Mouse (Mus musculus) splenic B cell, adult 2 months (primary cell): Measurements from ENCODE around the gene Scyl1.

Experiments
- DNase-seq: peaks from one replicate; pipeline ENCODE4 v3.0.0-alpha.2; 2011; ENCODE audit warnings: low read depth, low spot score
- H3K27me3 ChIP-seq: 2 replicates; pipeline ENCODE4 v1.6.1; 2012; ENCODE audit warnings: mild to moderate bottlenecking, low read length, moderate library complexity, mixed read lengths; ENCODE audit not compliant: control insufficient read depth, poor library complexity, insufficient read depth, severe bottlenecking
- H3K36me3 ChIP-seq: 2 replicates; pipeline ENCODE4 v1.6.1; 2012; ENCODE audit warnings: mild to moderate bottlenecking, low read length, moderate library complexity, mixed read lengths; ENCODE audit not compliant: control insufficient read depth, poor library complexity, insufficient read depth, severe bottlenecking

The Scyl1 gene

DNA sequence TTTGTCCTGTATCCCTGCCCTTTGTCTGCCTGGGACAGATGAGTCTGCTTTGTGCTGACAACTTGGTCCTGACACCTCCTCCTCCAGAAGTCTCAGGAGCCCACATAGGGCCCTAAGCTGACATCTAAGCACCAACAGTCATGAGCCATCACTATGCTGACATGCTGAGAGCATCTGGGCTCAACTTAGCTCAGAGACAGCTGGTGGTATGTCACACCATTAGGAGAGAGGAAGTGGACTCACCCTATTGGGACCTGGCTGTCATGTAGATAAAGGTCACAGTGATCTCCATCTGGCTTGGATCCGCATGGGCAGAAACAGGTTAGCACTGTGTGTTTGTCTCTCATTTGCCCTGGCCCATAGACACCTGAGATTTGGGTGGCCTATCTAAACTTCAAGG lies 10.9 kb upstream of the Scyl1 start:
- Histone ChIP-seq H3K27me3 (no peaks in the 10 kb centered on the region), H3K36me3 (no peaks in the 10 kb centered on the region)
- no peak for DNase-seq

DNA sequence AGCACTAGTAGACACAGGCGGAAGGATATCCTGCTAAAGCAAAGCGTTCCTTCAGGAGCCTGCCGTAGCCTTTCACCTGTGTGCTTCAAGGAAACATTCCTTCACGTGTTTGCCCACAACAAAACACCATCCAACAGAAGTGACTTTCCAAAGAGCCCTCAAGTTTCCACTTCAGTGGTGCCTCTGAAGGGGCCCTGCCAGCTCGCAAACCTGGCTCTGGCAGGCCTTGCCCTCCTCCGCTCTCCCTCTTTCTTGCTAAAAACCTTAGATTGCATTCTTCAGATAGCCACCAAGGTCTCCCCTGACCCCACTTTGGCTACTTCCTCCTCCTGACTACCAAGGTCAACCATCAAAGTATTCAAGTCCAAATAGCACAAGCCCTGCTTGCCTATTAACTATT lies 10.3 kb upstream of the Scyl1 start:
- Histone ChIP-seq H3K27me3 (no peaks in the 10 kb centered on the region), H3K36me3 (no peaks in the 10 kb centered on the region)
- no peak for DNase-seq

DNA sequence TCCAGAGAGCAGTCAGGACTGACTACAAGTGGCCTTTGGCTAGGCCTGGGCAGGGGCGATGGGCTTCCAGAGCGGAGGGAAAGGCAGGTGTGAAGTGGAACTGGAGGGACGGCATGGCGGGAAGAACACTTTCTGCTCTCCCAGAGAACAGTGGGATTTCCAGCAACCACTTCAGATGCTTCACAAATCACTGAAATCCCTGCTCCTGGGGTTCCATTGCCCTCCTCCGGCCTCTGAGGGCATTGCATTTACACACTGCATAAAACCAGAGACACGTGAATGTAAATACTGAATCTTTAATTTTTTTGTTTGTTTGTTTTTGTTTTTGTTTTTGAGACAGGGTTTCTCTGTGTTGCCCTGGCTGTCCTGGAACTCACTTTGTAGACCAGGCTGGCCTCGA lies 9.0 kb upstream of the Scyl1 start:
- H3K27me3 ChIP-seq = no peaks in the 10 kb centered on the region
- peak; percentile 27 for DNase-seq
- H3K36me3 ChIP-seq = no peaks in the 10 kb centered on the region

DNA sequence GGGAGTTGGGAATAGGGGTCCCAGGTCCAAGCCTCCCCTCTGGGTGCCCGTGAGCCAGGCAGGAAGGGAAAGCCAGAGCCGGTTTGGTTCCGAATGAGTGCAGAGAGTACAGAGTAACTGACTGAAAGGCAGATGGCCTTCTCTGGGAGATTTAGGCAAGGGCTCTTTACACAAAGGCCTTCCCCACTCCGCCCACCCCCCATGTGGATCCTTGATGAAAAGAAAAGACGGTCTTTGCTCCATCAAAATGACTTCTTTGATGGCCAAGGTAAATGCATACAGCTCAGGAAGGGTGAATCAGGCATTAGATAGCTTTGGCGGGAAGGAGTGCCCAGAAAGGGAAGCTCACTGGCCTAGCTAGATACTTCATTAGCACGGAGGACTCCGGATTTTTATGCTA lies 7.1 kb upstream of the Scyl1 start:
- DNase-seq = no peak
- Histone ChIP-seq H3K36me3 (no peaks in the 10 kb centered on the region), H3K27me3 (no peaks in the 10 kb centered on the region)

DNA sequence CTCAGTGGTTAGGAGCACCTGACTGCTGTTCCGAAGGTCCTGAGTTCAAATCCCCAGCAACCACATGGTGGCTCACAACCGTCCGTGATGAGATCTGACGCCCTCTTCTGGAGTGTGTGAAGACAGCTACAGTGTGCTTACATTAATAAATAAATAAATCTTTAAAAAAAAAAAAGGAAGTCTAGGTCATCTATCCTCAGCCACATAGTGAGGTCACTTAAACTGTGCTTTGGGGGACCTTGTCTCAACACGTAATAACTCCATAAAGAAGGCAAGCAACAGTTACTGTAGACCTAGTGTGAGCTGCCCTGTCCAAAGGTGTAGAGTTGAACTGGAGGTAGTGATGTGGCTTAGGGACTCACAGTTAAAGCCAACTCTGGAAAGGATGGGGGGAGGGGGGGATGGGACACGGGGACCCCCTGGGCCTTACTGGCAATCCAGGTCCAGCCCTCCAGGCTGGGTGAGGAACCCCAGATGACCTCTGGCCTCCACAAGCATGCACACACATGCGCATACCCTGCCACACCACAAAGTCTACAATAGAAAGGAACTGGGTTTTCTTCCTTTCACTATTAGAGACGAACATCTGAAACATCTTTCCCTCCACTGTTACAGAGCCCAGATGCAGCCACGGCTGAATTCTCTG lies 6.3 kb upstream of the Scyl1 start:
- H3K27me3 ChIP-seq = no peaks in the 10 kb centered on the region
- DNase-seq = no peak

DNA sequence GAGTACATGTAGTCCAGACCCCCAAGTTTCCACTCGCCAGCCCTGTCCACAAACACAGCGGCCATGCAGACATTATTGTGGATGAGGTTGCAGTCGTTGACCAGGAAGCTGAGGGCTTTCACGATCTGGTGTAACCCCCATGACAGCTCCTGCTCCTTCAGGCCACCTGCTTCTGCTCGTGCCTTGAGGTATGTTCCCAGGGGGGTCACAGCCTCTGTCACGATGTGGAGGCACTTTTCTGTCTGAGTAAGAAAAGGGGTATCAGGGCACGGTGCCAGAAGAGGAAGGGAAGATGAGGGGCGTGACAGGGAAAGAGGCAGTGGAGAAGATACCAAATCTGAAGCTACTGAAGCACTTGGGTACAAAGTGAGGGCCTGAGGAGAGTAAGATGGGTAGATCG lies 908 bp downstream of the Scyl1 start:
- peak; percentile 29 for DNase-seq
- Histone ChIP-seq H3K27me3 (no peaks in the 10 kb centered on the region), H3K36me3 (peaks cover 5% of the 10 kb centered on the region)

More for the DNA sequence above, 6.3 kb upstream of the Scyl1 start:
- no peaks in the 10 kb centered on the region for H3K36me3 ChIP-seq

DNA sequence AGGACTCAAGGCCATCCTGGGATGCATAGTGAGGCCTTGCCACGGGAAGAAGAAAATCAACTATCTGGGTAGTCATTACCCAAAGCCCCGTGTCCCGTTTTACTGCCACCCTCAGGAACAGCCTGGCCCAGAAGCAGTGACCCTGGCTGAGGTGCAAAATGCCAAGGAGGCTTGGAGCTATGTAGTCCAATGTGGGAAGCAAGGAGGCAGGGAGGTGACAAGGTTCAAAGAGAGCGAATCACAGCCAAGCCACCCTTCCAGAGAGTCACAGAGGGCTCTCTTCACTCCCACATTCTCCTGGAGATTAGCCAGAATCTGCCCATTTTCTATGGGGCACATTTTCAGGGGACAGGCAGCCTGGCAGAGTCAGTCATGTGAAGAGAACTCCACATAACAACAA lies 3.9 kb downstream of the Scyl1 start:
- H3K36me3 ChIP-seq = peaks cover 9% of the 10 kb centered on the region
- DNase-seq = no peak

DNA sequence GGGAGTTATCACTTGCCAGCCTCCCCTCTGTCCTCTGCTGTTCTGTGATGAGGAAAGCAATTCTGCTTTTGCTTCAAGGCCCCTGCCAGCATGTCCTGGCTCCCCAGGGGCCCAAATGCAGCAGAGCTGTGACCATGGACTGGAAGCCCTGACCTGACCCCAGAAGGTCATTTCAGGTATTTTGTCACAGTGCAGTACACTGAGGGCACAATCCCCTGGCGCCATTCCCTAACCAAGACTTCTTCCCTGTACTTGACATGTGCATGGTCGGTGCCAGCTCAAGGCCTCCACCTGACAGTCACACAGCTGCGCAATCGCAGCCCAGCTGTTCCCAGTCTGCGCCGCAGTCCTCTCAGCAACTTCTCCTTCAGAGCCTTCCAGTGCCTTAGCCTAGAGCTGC lies 8.1 kb downstream of the Scyl1 start:
- DNase-seq = no peak
- Histone ChIP-seq H3K36me3 (peaks cover 11% of the 10 kb centered on the region), H3K27me3 (no peaks in the 10 kb centered on the region)

More for the DNA sequence above, 3.9 kb downstream of the Scyl1 start:
- no peaks in the 10 kb centered on the region for H3K27me3 ChIP-seq

DNA sequence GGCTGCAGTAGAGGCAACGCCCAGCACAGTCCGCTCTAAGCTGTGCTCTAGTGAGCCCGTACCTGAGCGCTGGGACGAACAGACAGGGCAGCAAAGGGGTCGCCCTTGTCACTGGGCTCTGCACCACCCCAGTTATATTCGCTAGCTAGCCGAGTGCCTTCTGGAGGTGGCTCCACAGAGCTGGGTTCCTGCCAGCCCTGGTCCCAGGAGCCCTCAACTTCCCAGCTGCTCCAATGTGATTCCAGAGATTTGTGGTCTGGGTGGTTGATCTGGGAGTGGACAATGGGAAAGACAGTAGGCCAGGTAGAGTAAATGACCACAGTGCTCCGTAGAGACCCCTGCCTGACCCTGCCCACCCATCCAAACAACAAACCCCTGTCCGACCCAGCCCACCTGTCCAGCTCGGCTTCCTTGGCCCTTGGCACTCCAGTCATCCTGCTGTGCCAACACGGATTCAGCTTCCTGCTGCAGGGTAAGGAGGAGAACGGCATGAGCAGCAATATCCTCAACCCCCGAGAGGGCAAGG lies 12.3 kb downstream of the Scyl1 start:
- Histone ChIP-seq H3K36me3 (peaks cover 5% of the 10 kb centered on the region), H3K27me3 (no peaks in the 10 kb centered on the region)
- DNase-seq = no peak

DNA sequence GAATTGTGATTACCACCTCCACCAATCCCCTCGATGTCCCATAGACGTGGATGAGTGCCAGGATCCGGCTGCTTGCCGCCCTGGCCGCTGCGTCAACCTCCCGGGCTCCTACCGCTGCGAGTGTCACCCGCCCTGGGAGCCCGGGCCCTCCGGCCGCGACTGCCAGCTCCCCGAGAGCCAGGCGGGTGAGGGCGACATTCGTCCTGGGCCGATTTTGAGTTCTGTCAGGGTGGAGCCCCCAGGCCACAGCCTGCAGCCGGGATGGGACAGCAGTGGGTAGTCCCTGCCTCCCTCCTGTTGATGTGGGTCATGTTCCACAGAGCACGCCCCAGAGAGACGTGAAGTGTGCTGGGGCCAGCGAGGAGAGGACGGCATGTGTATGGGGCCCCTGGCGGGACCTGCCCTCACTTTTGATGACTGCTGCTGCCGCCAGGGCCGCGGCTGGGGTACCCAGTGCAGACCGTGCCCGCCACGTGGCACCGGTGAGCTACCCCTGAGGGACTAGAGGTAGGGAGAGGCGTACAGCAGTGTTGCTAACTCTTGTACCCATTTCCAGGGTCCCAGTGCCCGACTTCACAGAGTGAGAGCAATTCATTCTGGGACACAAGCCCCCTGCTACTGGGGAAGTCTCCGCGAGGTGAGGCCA lies 14.1 kb downstream of the Scyl1 start:
- Histone ChIP-seq H3K36me3 (peaks cover 5% of the 10 kb centered on the region), H3K27me3 (no peaks in the 10 kb centered on the region)
- DNase-seq = no peak

DNA sequence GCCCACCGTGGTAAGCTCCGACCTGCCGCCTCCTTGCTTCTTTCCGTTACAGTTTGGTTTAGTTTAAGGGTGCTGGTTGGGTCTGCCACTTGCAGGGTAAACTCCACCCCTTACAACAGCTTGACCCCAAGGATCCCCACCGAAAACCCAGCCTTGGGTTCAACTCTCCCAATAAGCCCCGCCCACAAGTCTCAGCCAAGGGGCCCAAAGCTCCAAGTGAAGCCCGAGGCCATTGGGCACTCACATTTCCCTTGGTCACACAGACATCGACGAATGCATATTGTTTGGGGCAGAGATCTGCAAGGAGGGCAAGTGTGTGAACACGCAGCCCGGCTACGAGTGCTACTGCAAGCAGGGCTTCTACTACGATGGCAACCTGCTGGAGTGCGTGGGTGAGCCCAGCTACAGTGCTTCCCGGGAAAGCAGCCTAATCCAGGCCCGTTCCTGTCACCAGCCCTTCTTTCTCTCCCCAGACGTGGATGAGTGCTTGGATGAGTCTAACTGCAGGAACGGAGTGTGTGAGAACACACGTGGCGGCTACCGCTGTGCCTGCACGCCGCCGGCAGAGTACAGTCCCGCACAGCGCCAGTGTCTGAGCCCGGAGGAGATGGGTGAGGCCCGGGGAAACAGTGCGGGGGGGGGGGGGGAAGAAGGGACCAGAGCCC lies 14.8 kb downstream of the Scyl1 start:
- DNase-seq = no peak
- Histone ChIP-seq H3K36me3 (peaks cover 5% of the 10 kb centered on the region), H3K27me3 (no peaks in the 10 kb centered on the region)

DNA sequence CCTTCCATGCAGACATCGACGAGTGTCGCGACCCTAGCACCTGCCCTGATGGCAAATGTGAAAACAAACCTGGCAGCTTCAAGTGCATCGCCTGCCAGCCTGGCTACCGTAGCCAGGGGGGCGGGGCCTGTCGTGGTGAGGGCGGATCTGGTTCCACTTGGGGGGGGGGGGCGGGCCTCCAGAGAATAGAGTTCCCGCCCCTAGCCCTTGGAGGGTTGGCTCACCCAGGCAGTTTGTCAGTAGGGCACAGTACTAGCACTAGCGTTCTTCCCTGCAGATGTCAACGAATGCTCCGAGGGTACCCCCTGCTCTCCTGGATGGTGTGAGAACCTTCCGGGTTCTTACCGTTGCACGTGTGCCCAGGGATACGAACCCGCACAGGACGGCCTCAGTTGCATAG lies 19.5 kb downstream of the Scyl1 start:
- Histone ChIP-seq H3K36me3 (no peaks in the 10 kb centered on the region), H3K27me3 (no peaks in the 10 kb centered on the region)
- DNase-seq = peak; percentile 54

DNA sequence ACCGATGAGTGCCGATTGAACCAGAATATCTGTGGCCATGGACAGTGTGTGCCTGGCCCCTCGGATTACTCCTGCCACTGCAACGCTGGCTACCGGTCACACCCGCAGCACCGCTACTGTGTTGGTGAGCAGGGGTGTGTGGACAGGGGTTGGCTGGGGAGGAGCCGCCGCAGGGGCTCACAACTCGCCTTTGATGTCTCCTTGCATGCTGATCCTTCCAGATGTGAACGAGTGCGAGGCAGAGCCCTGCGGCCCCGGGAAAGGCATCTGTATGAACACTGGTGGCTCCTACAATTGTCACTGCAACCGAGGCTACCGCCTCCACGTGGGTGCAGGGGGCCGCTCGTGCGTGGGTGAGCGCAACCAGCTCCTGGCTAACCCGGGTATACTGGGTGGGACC lies 20.3 kb downstream of the Scyl1 start:
- no peaks in the 10 kb centered on the region for H3K27me3 ChIP-seq
- H3K36me3 ChIP-seq = no peaks in the 10 kb centered on the region
- no peak for DNase-seq

DNA sequence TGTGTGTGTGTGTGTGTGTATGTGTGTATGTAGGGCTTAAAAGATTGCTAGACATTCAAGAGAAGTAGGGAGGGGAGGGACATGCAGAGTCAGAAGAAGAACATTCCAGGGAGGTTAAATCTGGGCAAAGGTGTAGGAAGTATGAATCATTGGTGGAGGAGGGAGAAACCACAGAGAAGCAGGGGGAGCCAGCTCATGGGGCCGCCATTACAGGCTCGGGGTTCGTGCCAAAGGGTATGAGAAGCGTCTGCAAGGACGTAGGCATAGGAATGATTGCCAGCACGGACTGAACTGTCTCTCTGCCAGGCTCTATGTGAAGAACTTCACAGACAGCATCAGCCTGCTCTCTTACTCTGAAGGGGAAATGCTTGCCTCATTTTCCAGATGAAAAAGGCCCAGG lies 21.7 kb downstream of the Scyl1 start:
- DNase-seq = no peak
- no peaks in the 10 kb centered on the region for H3K27me3 ChIP-seq
- no peaks in the 10 kb centered on the region for H3K36me3 ChIP-seq

DNA sequence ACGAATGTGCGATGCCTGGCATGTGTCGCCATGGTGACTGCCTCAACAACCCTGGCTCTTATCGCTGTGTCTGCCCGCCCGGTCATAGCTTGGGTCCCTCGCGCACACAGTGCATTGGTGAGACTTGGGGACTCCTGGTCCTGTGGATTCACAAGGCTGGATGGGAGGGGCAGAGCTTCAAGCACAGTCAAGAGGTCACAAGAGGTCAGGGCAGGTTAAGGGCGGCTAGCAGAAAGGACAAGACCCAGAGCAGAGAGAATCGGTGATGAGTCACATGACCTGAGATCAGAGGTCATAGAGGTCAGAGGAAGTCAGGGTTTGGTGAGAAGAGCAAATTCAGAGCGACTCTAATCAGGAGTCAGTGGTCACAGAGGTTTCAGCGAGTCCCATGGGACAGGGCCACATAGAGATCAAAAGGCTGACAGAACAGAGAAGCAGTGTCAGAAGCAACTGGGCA lies 24.3 kb downstream of the Scyl1 start:
- no peaks in the 10 kb centered on the region for H3K27me3 ChIP-seq
- DNase-seq = no peak

More for the DNA sequence above, 24.3 kb downstream of the Scyl1 start:
- no peaks in the 10 kb centered on the region for H3K36me3 ChIP-seq
